Mouse (Mus musculus) forebrain, embryonic 13.5 days (tissue): ENCODE measurements around the gene 9230102O04Rik. TPM values are rescaled to one million over a fixed set of nuclear protein-coding genes. Genes with fewer than 3 reads are reported as not detected.

ENCODE experiments used
- ATAC-seq: fragments of 200-750 bp; cut with Nextera tagmentation; 2 replicates; pipeline ENCODE4 v1.8.0; 2017
- H3K27ac ChIP-seq: fragments of 300-500 bp; sonication (generic); 2 replicates; pipeline ENCODE4 v1.5.1; 2015; ENCODE audit warnings: inconsistent platforms, mild to moderate bottlenecking, moderate library complexity
- H3K27me3 ChIP-seq: fragments of 300-500 bp; sonication (generic); 2 replicates; pipeline ENCODE4 v1.6.1; 2015; ENCODE audit warnings: mild to moderate bottlenecking, inconsistent platforms
- H3K36me3 ChIP-seq: fragments of 300-500 bp; sonication (generic); 2 replicates; pipeline ENCODE4 v1.6.1; 2015; ENCODE audit warnings: mild to moderate bottlenecking, inconsistent platforms; ENCODE audit not compliant: poor library complexity, severe bottlenecking
- H3K4me1 ChIP-seq: fragments of 300-500 bp; sonication (generic); 2 replicates; pipeline ENCODE4 v1.6.1; 2015; ENCODE audit warnings: inconsistent platforms
- H3K4me2 ChIP-seq: fragments of 300-500 bp; sonication (generic); 2 replicates; pipeline ENCODE4 v1.6.1; 2015; ENCODE audit warnings: inconsistent platforms, mild to moderate bottlenecking, moderate library complexity
- H3K4me3 ChIP-seq: fragments of 300-500 bp; sonication (generic); 2 replicates; pipeline ENCODE4 v1.5.1; 2015; ENCODE audit warnings: mild to moderate bottlenecking, inconsistent platforms
- H3K9ac ChIP-seq: fragments of 300-500 bp; sonication (generic); 2 replicates; pipeline ENCODE4 v1.6.1; 2015; ENCODE audit warnings: mild to moderate bottlenecking, inconsistent platforms
- H3K9me3 ChIP-seq: fragments of 300-500 bp; sonication (generic); replicated peaks from 2 replicates; pipeline ENCODE4 v1.6.1; 2016; ENCODE audit warnings: inconsistent platforms
- WGBS: fragments of 180-500 bp; shearing (Covaris S2); methylation state at CpG from one replicate; pipeline ENCODE4 v1.1.7; 2015; 5-methylcytosine and 5-hydroxymethylcytosine counted together
- polyA plus RNA-seq: library from polyadenylated mRNA; unstranded; fragments of >200 nt; fragmentation: Nextera tagmentation; extraction: Ambion mirVana; gene quantifications from 2 replicates; pipeline ENCODE4 v1.2.1, GENCODE M21; 2015

The 9230102O04Rik gene
- polyA plus RNA-seq, 1 experiment from 2014 or later: not detected

GRCm38 (mm10) chr2:9894836-9895593 lies 5.7 kb upstream of the 9230102O04Rik start:
- no peaks in the 10 kb centered on the region for H3K9me3 ChIP-seq
- no peak overlapping the region for H3K27ac ChIP-seq
- ATAC-seq: no peak
- no peak overlapping the region for H3K9ac ChIP-seq
- peaks cover 6% of the 10 kb centered on the region; the same call in 1 of the 2 replicates for H3K4me1 ChIP-seq
- no peak overlapping the region for H3K4me3 ChIP-seq
- 2% methylated on average over 19 of the region's 19 CpGs for WGBS
- H3K4me2 ChIP-seq: no peak overlapping the region
- H3K27me3 ChIP-seq: peaks cover 97% of the 10 kb centered on the region
- no peaks in the 10 kb centered on the region for H3K36me3 ChIP-seq

- H3K36me3 ChIP-seq: no peaks in the 10 kb centered on the region
- H3K27me3 ChIP-seq: peaks cover 97% of the 10 kb centered on the region
- no peaks in the 10 kb centered on the region for H3K9me3 ChIP-seq
- no peak overlapping the region for H3K4me2 ChIP-seq
- under 1% methylated on average over 5 of the region's 6 CpGs for whole genome bisulfite sequencing
- peaks cover 14% of the 10 kb centered on the region; the same call in 1 of the 2 replicates for H3K4me1 ChIP-seq
- no peak overlapping the region for H3K9ac ChIP-seq
- no peak overlapping the region for H3K4me3 ChIP-seq
- peak; percentile 25; the same call in 1 of the 2 replicates for ATAC-seq
- H3K27ac ChIP-seq: no peak overlapping the region
Observed at GRCm38 (mm10) chr2:9893272-9893953, 4.1 kb upstream of the 9230102O04Rik start.

- Histone ChIP-seq H3K4me2 (no peak overlapping the region), H3K4me1 (peaks cover 14% of the 10 kb centered on the region; the same call in 1 of the 2 replicates), H3K27ac (no peak overlapping the region), H3K36me3 (no peaks in the 10 kb centered on the region), H3K4me3 (no peak overlapping the region), H3K27me3 (peaks cover 97% of the 10 kb centered on the region), H3K9ac (no peak overlapping the region), H3K9me3 (no peaks in the 10 kb centered on the region)
- WGBS: 4% methylated on average over 7 of the region's 7 CpGs
- ATAC-seq: no peak
Observed at GRCm38 (mm10) chr2:9892541-9892940, 3.2 kb upstream of the 9230102O04Rik start.

GRCm38 (mm10) chr2:9890906-9891305 lies 1.6 kb upstream of the 9230102O04Rik start:
- no peak overlapping the region for H3K9ac ChIP-seq
- ATAC-seq: no peak
- H3K27ac ChIP-seq: no peak overlapping the region
- no peak overlapping the region for H3K4me3 ChIP-seq
- WGBS: 1% methylated on average over 5 of the region's 5 CpGs
- no peak overlapping the region for H3K4me2 ChIP-seq
- H3K36me3 ChIP-seq: no peaks in the 10 kb centered on the region
- no peaks in the 10 kb centered on the region for H3K9me3 ChIP-seq
- H3K4me1 ChIP-seq: peaks cover 14% of the 10 kb centered on the region; the same call in 1 of the 2 replicates
- peaks cover 97% of the 10 kb centered on the region for H3K27me3 ChIP-seq

- no peak for ATAC-seq
- 4% methylated on average over 8 of the region's 8 CpGs for WGBS
- H3K4me2 ChIP-seq: no peak overlapping the region
- H3K36me3 ChIP-seq: no peaks in the 10 kb centered on the region
- H3K4me3 ChIP-seq: no peak overlapping the region
- H3K9me3 ChIP-seq: no peaks in the 10 kb centered on the region
- H3K27ac ChIP-seq: no peak overlapping the region
- H3K9ac ChIP-seq: no peak overlapping the region
- H3K4me1 ChIP-seq: peaks cover 11% of the 10 kb centered on the region; the same call in 1 of the 2 replicates
- peaks cover 97% of the 10 kb centered on the region for H3K27me3 ChIP-seq
Observed at GRCm38 (mm10) chr2:9890251-9890650, 911 bp upstream of the 9230102O04Rik start.

- H3K4me3 ChIP-seq: peak within 1 kb of the TSS; percentile 1; the same call in 1 of the 2 replicates
Observed at GRCm38 (mm10) chr2:9889651-9890183, 377 bp upstream of the 9230102O04Rik start, which contains the start of gene Gata3. Gene Gata3, minus strand, starts transcription at chr2:9890034.

GRCm38 (mm10) chr2:9887636-9888035 lies 1.7 kb downstream of the 9230102O04Rik start:
- Histone ChIP-seq H3K9me3 (no peaks in the 10 kb centered on the region), H3K27me3 (peaks cover 97% of the 10 kb centered on the region), H3K9ac (no peak overlapping the region), H3K4me3 (no peak overlapping the region), H3K4me1 (peaks cover 8% of the 10 kb centered on the region; the same call in 1 of the 2 replicates), H3K36me3 (no peaks in the 10 kb centered on the region), H3K27ac (no peak overlapping the region), H3K4me2 (no peak overlapping the region)
- ATAC-seq: no peak
- WGBS: 0% methylated on average over 7 of the region's 7 CpGs

More at GRCm38 (mm10) chr2:9889651-9890183, 377 bp upstream of the 9230102O04Rik start, which contains the start of gene Gata3:
- peak within 1 kb of the TSS; percentile 27; the same call in 1 of the 2 replicates for H3K4me2 ChIP-seq
- H3K27ac ChIP-seq: no peak within 1 kb of the TSS
- under 1% methylated on average over 23 of the region's 23 CpGs for WGBS
- ATAC-seq: no peak
- peaks cover 8% of the 10 kb centered on the region; the same call in 1 of the 2 replicates for H3K4me1 ChIP-seq
- H3K27me3 ChIP-seq: peaks cover 97% of the 10 kb centered on the region
- no peak within 1 kb of the TSS for H3K9ac ChIP-seq
- no peaks in the 10 kb centered on the region for H3K36me3 ChIP-seq
- no peaks in the 10 kb centered on the region for H3K9me3 ChIP-seq

GRCm38 (mm10) chr2:9886921-9887610 lies 2.3 kb downstream of the 9230102O04Rik start:
- no peak overlapping the region for H3K4me3 ChIP-seq
- H3K27me3 ChIP-seq: peaks cover 97% of the 10 kb centered on the region
- peaks cover 12% of the 10 kb centered on the region; the same call in 1 of the 2 replicates for H3K4me1 ChIP-seq
- no peak overlapping the region for H3K27ac ChIP-seq
- no peak for ATAC-seq
- no peak overlapping the region for H3K9ac ChIP-seq
- H3K4me2 ChIP-seq: no peak overlapping the region
- no peaks in the 10 kb centered on the region for H3K36me3 ChIP-seq
- no peaks in the 10 kb centered on the region for H3K9me3 ChIP-seq
- 3% methylated on average over 7 of the region's 7 CpGs for WGBS

GRCm38 (mm10) chr2:9886031-9886430 lies 3.3 kb downstream of the 9230102O04Rik start:
- no peak for ATAC-seq
- no peak overlapping the region for H3K27ac ChIP-seq
- H3K9ac ChIP-seq: no peak overlapping the region
- no peak overlapping the region for H3K4me3 ChIP-seq
- WGBS: 5% methylated on average over 3 of the region's 3 CpGs
- no peaks in the 10 kb centered on the region for H3K9me3 ChIP-seq
- no peak overlapping the region for H3K4me2 ChIP-seq
- H3K27me3 ChIP-seq: peaks cover 100% of the 10 kb centered on the region
- peaks cover 18% of the 10 kb centered on the region for H3K4me1 ChIP-seq
- no peaks in the 10 kb centered on the region for H3K36me3 ChIP-seq

- Histone ChIP-seq H3K4me3 (no peak overlapping the region), H3K9me3 (no peaks in the 10 kb centered on the region), H3K4me2 (no peak overlapping the region), H3K27me3 (peaks cover 100% of the 10 kb centered on the region), H3K27ac (no peak overlapping the region), H3K36me3 (no peaks in the 10 kb centered on the region), H3K9ac (no peak overlapping the region), H3K4me1 (peaks cover 21% of the 10 kb centered on the region)
- under 1% methylated on average over 14 of the region's 14 CpGs for WGBS
- no peak for ATAC-seq
Observed at GRCm38 (mm10) chr2:9885217-9885770, 4.0 kb downstream of the 9230102O04Rik start.

- no peak overlapping the region for H3K9ac ChIP-seq
- no peak for ATAC-seq
- H3K4me2 ChIP-seq: no peak overlapping the region
- 1% methylated on average over 15 of the region's 15 CpGs for WGBS
- H3K36me3 ChIP-seq: no peaks in the 10 kb centered on the region
- H3K27me3 ChIP-seq: peaks cover 100% of the 10 kb centered on the region
- H3K4me1 ChIP-seq: peaks cover 21% of the 10 kb centered on the region
- no peak overlapping the region for H3K4me3 ChIP-seq
- H3K9me3 ChIP-seq: no peaks in the 10 kb centered on the region
- no peak overlapping the region for H3K27ac ChIP-seq
Observed at GRCm38 (mm10) chr2:9884533-9885216, 4.7 kb downstream of the 9230102O04Rik start.
